Mouse (Mus musculus) lung, embryonic 16.5 days (tissue): ENCODE data around the gene Mcl1. TPM values are rescaled to one million over a fixed set of nuclear protein-coding genes. Genes with fewer than 3 reads are reported as not detected.
"Not testable (repeated sequence)": the region's sequence is repeated elsewhere in the genome, so short reads cannot be mapped to it uniquely, and the experiment has no call there.

Source experiments
- ATAC-seq: fragments of 200-750 bp; cut with Nextera tagmentation; 2 replicates; pipeline ENCODE4 v1.8.0; 2017; ENCODE audit warnings: low read depth, mild to moderate bottlenecking, moderate library complexity
- H3K27ac ChIP-seq: fragments of 300-500 bp; sonication (generic); 2 replicates; pipeline ENCODE4 v1.5.1; 2014; ENCODE audit warnings: mild to moderate bottlenecking, control low read depth, low read length
- H3K27me3 ChIP-seq: fragments of 300-500 bp; sonication (generic); 2 replicates; pipeline ENCODE4 v1.6.1; 2014; ENCODE audit warnings: low read depth, low read length, mixed read lengths; ENCODE audit not compliant: control insufficient read depth, insufficient read depth
- H3K36me3 ChIP-seq: fragments of 300-500 bp; sonication (generic); 2 replicates; pipeline ENCODE4 v1.6.1; 2014; ENCODE audit warnings: low read length; ENCODE audit not compliant: control insufficient read depth, insufficient read depth
- H3K4me1 ChIP-seq: fragments of 300-500 bp; sonication (generic); replicated peaks from 2 replicates; pipeline ENCODE4 v1.6.1; 2014; ENCODE audit warnings: low read length, mixed read lengths; ENCODE audit not compliant: control insufficient read depth, insufficient read depth
- H3K4me2 ChIP-seq: fragments of 300-500 bp; sonication (generic); 2 replicates; pipeline ENCODE4 v1.6.1; 2014; ENCODE audit warnings: low read depth, low read length, control low read depth
- H3K4me3 ChIP-seq: fragments of 300-500 bp; sonication (generic); 2 replicates; pipeline ENCODE4 v1.5.1; 2014; ENCODE audit warnings: mild to moderate bottlenecking, low read length, control low read depth
- H3K9ac ChIP-seq: fragments of 300-500 bp; sonication (generic); 2 replicates; pipeline ENCODE4 v1.6.1; 2014; ENCODE audit warnings: low read length, control low read depth
- H3K9me3 ChIP-seq: fragments of 300-500 bp; sonication (generic); 2 replicates; pipeline ENCODE4 v1.6.1; 2016; ENCODE audit warnings: low read length; ENCODE audit not compliant: control insufficient read depth
- WGBS: fragments of 180-500 bp; shearing (Covaris S2); extraction: QIAGEN DNeasy Blood & Tissue Kit; methylation state at CpG from one replicate; pipeline ENCODE4 v1.1.7; 2014; 5-methylcytosine and 5-hydroxymethylcytosine counted together
- polyA plus RNA-seq: library from polyadenylated mRNA; unstranded; fragments of >200 nt; fragmentation: Nextera tagmentation; extraction: Ambion mirVana; gene quantifications from 2 replicates; pipeline ENCODE4 v1.2.1, GENCODE M21; 2015

Gene Mcl1
- 23.1 and 31.7 TPM in 2 replicates for polyA plus RNA-seq

- peak within 1 kb of the TSS; percentile 99 for H3K27ac ChIP-seq
- peaks cover 22% of the 10 kb centered on the region for H3K4me1 ChIP-seq
- H3K36me3 ChIP-seq, result peaks cover 21% of the 10 kb centered on the region
- 0% methylated on average over 41 of the region's 43 CpGs for WGBS
- H3K4me3 ChIP-seq, result peak within 1 kb of the TSS; percentile 98
- no peaks in the 10 kb centered on the region for H3K9me3 ChIP-seq
- peak; percentile 96 for ATAC-seq
- peak within 1 kb of the TSS; percentile 95 for H3K4me2 ChIP-seq
- no peaks in the 10 kb centered on the region for H3K27me3 ChIP-seq
- H3K9ac ChIP-seq, result peak within 1 kb of the TSS; percentile 100
Measured at GRCm38 (mm10) chr3:95658236-95658867, at the start of gene Mcl1. TSS of gene Mcl1 (plus strand) at chr3:95658788.

DNA sequence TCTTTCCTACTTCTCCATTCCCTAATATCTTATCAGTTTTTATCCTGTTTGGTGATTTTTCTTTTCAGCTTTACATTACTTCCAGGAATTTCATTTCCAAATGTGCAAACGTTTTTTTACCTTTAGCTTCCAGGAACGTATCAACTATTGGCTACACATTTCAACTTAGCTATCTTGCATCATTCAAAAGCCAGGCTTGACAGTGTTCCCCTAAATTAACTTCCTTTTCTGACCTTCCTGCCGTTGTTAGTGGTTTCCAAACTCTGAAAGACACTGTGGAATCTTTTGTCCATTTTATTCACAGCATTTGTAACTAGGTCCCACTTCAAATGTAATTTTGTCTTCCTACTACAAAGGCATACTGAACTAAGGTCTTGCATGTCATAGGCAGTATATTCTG is 49.4 kb upstream of the Mcl1 start:
- 58% methylated on average over 3 of the region's 3 CpGs for WGBS
- 0 out of 2 replicates have a peak, but pooled peaks cover 3% of the 10 kb centered on the region for H3K36me3 ChIP-seq
- H3K4me3 ChIP-seq, result no peak overlapping the region
- ATAC-seq, result no peak
- no peak overlapping the region for H3K9ac ChIP-seq
- H3K4me1 ChIP-seq, result no peaks in the 10 kb centered on the region
- H3K9me3 ChIP-seq, result no peaks in the 10 kb centered on the region
- H3K4me2 ChIP-seq, result no peak overlapping the region
- no peak overlapping the region for H3K27ac ChIP-seq
- H3K27me3 ChIP-seq, result no peaks in the 10 kb centered on the region

- Histone ChIP-seq H3K27ac (no peak overlapping the region), H3K9me3 (no peaks in the 10 kb centered on the region), H3K4me1 (no peaks in the 10 kb centered on the region), H3K36me3 (peaks cover 18% of the 10 kb centered on the region), H3K4me2 (no peak overlapping the region), H3K9ac (no peak overlapping the region), H3K27me3 (no peaks in the 10 kb centered on the region), H3K4me3 (no peak overlapping the region)
- ATAC-seq, result no peak
- 96% methylated on average over 1 of the region's 1 CpGs for WGBS
Measured at GRCm38 (mm10) chr3:95613996-95614395, 44.6 kb upstream of the Mcl1 start.

DNA sequence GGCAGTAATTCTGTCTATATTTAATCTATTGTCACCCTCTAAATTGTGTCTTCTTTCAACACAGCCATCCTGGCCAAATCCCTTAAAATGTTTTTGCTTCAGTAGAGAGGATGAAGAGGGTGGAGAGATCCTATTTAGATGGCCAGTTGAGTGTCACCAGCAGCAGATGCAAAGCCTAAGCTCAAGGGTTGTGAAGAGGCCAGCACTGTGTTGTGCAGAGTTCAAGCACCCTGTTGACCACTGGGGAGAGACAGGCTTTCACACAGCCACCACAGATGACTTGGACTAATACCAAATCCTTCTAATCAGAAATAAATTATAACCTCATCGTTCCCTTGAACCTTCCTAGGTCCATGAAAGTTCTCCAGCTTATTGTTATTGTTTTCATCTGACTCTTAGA is 40.1 kb upstream of the Mcl1 start:
- Histone ChIP-seq H3K27me3 (no peaks in the 10 kb centered on the region), H3K9ac (no peak overlapping the region), H3K4me1 (no peaks in the 10 kb centered on the region), H3K36me3 (peaks cover 17% of the 10 kb centered on the region), H3K27ac (no peak overlapping the region), H3K4me2 (no peak overlapping the region), H3K4me3 (no peak overlapping the region), H3K9me3 (no peaks in the 10 kb centered on the region)
- ATAC-seq, result no peak
- 55% methylated on average over 1 of the region's 1 CpGs for WGBS

DNA sequence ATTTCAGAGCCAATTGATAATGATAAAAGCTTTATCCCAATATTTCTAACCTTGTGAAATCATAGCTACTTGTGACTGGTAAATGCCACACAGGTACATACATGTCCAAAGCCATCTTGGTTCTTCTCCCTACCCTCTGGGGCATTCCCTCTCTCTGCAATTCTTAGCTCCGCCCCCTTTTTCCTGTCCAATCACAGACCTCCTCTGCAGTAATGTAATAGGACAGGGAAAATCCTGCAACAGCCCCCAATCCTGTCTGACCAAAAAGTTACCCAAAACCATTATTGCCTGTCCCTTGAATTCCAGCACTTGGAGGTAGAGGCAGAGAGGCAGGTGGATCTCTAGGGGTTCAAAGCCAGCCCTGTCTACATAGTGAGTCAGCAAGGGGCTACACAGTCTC is 37.3 kb upstream of the Mcl1 start:
- no peaks in the 10 kb centered on the region for H3K27me3 ChIP-seq
- H3K9ac ChIP-seq, result no peak overlapping the region
- H3K4me2 ChIP-seq, result no peak overlapping the region
- 67% methylated on average over 1 of the region's 1 CpGs for WGBS
- H3K9me3 ChIP-seq, result no peaks in the 10 kb centered on the region
- no peak overlapping the region for H3K27ac ChIP-seq
- ATAC-seq, result no peak
- no peak overlapping the region for H3K4me3 ChIP-seq
- peaks cover 12% of the 10 kb centered on the region for H3K36me3 ChIP-seq
- peaks cover 6% of the 10 kb centered on the region for H3K4me1 ChIP-seq

DNA sequence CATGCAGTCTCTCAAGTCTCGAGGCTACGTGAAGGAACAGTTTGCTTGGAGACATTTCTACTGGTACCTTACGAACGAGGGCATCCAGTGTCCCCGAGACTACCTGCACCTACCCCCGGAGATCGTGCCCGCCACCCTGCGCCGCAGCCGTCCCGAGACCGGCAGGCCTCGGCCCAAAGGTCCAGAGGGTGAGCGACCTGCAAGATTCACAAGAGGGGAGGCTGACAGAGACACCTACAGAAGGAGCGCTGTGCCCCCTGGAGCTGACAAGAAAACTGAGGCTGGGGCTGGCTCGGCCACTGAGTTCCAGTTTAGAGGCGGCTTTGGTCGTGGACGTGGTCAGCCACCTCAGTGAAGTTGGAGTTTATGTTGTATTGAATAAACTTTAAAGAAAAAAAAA is 36.2 kb upstream of the Mcl1 start:
- WGBS, result 90% methylated on average over 19 of the region's 20 CpGs

GRCm38 (mm10) chr3:95623551-95623950 is 35.0 kb upstream of the Mcl1 start:
- Histone ChIP-seq H3K36me3 (peaks cover 17% of the 10 kb centered on the region), H3K9ac (no peak overlapping the region), H3K9me3 (no peaks in the 10 kb centered on the region), H3K27me3 (no peaks in the 10 kb centered on the region), H3K4me1 (peaks cover 9% of the 10 kb centered on the region), H3K4me2 (no peak overlapping the region), H3K27ac (no peak overlapping the region), H3K4me3 (no peak overlapping the region)
- 73% methylated on average over 2 of the region's 2 CpGs for WGBS
- ATAC-seq, result no peak

More for the DNA sequence above, 36.2 kb upstream of the Mcl1 start:
- H3K4me2 ChIP-seq, H3K4me3 ChIP-seq, H3K27me3 ChIP-seq, H3K9me3 ChIP-seq, H3K4me1 ChIP-seq, H3K27ac ChIP-seq, H3K9ac ChIP-seq, ATAC-seq: not testable (repeated sequence)
- H3K36me3 ChIP-seq, result peaks cover 14% of the 10 kb centered on the region

GRCm38 (mm10) chr3:95623991-95624515 is 34.5 kb upstream of the Mcl1 start:
- not testable (repeated sequence) for ATAC-seq

DNA sequence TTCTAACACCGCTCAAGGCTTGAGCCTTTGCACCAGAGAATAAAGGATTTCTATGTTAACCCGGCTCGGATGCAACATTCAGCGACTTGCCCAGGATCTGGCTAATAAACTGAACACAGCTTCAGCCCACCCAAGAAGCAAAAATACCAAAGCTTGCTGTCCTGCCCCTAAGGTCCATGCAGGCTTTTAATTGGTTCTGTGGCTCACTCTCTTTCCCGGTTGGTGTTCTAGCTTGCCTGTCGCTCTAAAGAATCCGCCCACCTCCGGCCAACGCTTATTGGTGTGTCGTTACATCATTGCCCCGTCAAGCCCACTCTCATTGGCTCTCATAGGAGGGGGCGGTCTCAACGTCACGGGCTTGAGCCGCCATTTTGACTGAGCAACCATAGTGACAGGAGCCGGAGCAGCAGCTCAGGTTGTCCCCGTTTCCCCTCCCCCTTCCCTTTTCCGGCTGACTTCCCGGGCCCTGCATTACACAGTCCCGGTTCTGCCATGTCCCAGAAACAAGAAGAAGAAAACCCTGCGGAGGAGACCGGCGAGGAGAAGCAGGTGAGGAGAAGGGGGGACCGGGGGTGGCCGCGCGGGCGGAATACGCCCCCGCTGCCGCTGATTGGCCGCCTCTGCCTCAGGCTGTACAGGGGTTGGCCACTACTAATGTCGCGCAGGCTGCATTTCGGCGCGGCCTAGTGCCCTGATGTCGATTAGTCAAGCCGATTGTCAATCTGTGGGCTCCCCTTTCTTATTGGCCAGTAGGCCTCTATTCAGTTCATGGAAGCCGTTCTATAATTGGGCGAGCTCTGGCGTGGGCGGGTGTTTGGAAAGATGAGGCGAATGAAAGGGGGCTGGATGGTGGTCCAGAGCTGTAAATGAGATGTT is 33.7 kb upstream of the Mcl1 start, which contains the start of gene Ensa:
TSS of gene Ensa (plus strand) at position 366 of the 876 bp plus-strand sequence.
- ATAC-seq, result peak; percentile 99
- Histone ChIP-seq H3K27me3 (no peaks in the 10 kb centered on the region), H3K9me3 (no peaks in the 10 kb centered on the region), H3K27ac (peak within 1 kb of the TSS; percentile 94), H3K4me1 (peaks cover 9% of the 10 kb centered on the region), H3K4me3 (peak within 1 kb of the TSS; percentile 80), H3K4me2 (peak within 1 kb of the TSS; percentile 83), H3K36me3 (peaks cover 26% of the 10 kb centered on the region), H3K9ac (peak within 1 kb of the TSS; percentile 81)
- under 1% methylated on average over 44 of the region's 44 CpGs for WGBS

More at GRCm38 (mm10) chr3:95623991-95624515, 34.5 kb upstream of the Mcl1 start:
- peak overlapping the region; percentile 80 for H3K4me3 ChIP-seq
- peak overlapping the region; percentile 62 for H3K4me2 ChIP-seq
- H3K9me3 ChIP-seq, H3K4me1 ChIP-seq, H3K27me3 ChIP-seq: not testable (repeated sequence)
- 65% methylated on average over 5 of the region's 5 CpGs for WGBS
- peak overlapping the region; percentile 67; the same call in 1 of the 2 replicates for H3K9ac ChIP-seq
- H3K27ac ChIP-seq, result peak overlapping the region; percentile 94
- peaks cover 22% of the 10 kb centered on the region for H3K36me3 ChIP-seq
